Mouse (Mus musculus) myocyte (in vitro differentiated cells): ENCODE results near the gene Olfr455. TPM values are rescaled to one million over a fixed set of nuclear protein-coding genes. Genes with fewer than 3 reads are reported as not detected.

Experiments used
- H3K27me3 ChIP-seq: one replicate; pipeline ENCODE4 v1.6.1; 2011; ENCODE audit not compliant: control insufficient read depth, insufficient read depth, insufficient read length
- H3K36me3 ChIP-seq: one replicate; pipeline ENCODE4 v1.6.1; 2011; ENCODE audit not compliant: control insufficient read depth, insufficient read depth
- H3K4me2 ChIP-seq: one replicate; pipeline ENCODE4 v1.6.1; 2011; ENCODE audit warnings: low read depth, control low read depth
- H3K4me3 ChIP-seq: one replicate; pipeline ENCODE4 v1.5.1; 2011; ENCODE audit warnings: mild to moderate bottlenecking, control low read depth, moderate library complexity
- H3K79me2 ChIP-seq: one replicate; pipeline ENCODE4 v1.6.1; 2011; ENCODE audit not compliant: control insufficient read depth, insufficient read depth
- H3ac ChIP-seq: one replicate; pipeline ENCODE4 v1.6.1; 2011; ENCODE audit not compliant: control insufficient read depth, insufficient read length
- CEBPB ChIP-seq: IDR thresholded peaks from 2 replicates; pipeline ENCODE4 v1.6.1; 2011; ENCODE audit warnings: mild to moderate bottlenecking, moderate library complexity; ENCODE audit not compliant: poor library complexity, insufficient read depth, severe bottlenecking
- E2F4 ChIP-seq: IDR thresholded peaks from one replicate; pipeline ENCODE4 v1.6.1; 2011; ENCODE audit warnings: mild to moderate bottlenecking, control low read depth, moderate library complexity; ENCODE audit not compliant: insufficient read depth
- MAX ChIP-seq: IDR thresholded peaks from one replicate; pipeline ENCODE4 v1.6.1; 2011; ENCODE audit warnings: low read depth, mild to moderate bottlenecking, control low read depth
- MYOD1 ChIP-seq, 3 experiments: IDR thresholded peaks; one replicate each; pipeline ENCODE4 v1.6.1; 2011; ENCODE audit warnings: control low read depth in 2 of 3, low read depth in 2 of 3, mild to moderate bottlenecking in 2 of 3, moderate library complexity in 1 of 3; ENCODE audit not compliant: insufficient read length in 2 of 3, control insufficient read depth in 1 of 3
- MYOG ChIP-seq, 3 experiments: IDR thresholded peaks; one replicate each; pipeline ENCODE4 v1.6.1; 2011; ENCODE audit warnings: control low read depth in 2 of 3, low read depth in 2 of 3, mild to moderate bottlenecking in 2 of 3; ENCODE audit not compliant: insufficient read length in 2 of 3, control insufficient read depth in 1 of 3, insufficient read depth in 1 of 3
- POLR2A ChIP-seq: IDR thresholded peaks from one replicate; pipeline ENCODE4 v1.6.1; 2011; ENCODE audit warnings: low read depth, mild to moderate bottlenecking, control low read depth, moderate library complexity; ENCODE audit not compliant: insufficient read length
- POLR2AphosphoS2 ChIP-seq: IDR thresholded peaks from one replicate; pipeline ENCODE4 v1.6.1; 2011; ENCODE audit warnings: low read depth, control low read depth; ENCODE audit not compliant: insufficient read length
- REST ChIP-seq: IDR thresholded peaks from one replicate; pipeline ENCODE4 v1.6.1; 2011; ENCODE audit warnings: mild to moderate bottlenecking, control low read depth, moderate library complexity; ENCODE audit not compliant: insufficient read depth, insufficient read length
- SRF ChIP-seq: IDR thresholded peaks from one replicate; pipeline ENCODE4 v1.6.1; 2011; ENCODE audit warnings: low read depth; ENCODE audit not compliant: control insufficient read depth, insufficient read length
- TCF12 ChIP-seq: IDR thresholded peaks from one replicate; pipeline ENCODE4 v1.6.1; 2011; ENCODE audit warnings: mild to moderate bottlenecking, control low read depth; ENCODE audit not compliant: poor library complexity, insufficient read depth, severe bottlenecking
- TCF3 ChIP-seq: IDR thresholded peaks from one replicate; pipeline ENCODE4 v1.6.1; 2011; ENCODE audit warnings: low read depth, control low read depth; ENCODE audit not compliant: insufficient read length
- USF1 ChIP-seq: IDR thresholded peaks from one replicate; pipeline ENCODE4 v1.6.1; 2011; ENCODE audit warnings: low read depth, mild to moderate bottlenecking, control low read depth, moderate library complexity
- polyA plus RNA-seq: library from polyadenylated mRNA; unstranded; fragments of >200 nt; fragmentation: generic; extraction: Trizol; gene quantifications from one replicate; pipeline ENCODE4 v1.2.1, GENCODE M21; 2012; ENCODE audit warnings: missing spikeins

The Olfr455 gene
- polyA plus RNA-seq, 1 experiment = not detected

DNA sequence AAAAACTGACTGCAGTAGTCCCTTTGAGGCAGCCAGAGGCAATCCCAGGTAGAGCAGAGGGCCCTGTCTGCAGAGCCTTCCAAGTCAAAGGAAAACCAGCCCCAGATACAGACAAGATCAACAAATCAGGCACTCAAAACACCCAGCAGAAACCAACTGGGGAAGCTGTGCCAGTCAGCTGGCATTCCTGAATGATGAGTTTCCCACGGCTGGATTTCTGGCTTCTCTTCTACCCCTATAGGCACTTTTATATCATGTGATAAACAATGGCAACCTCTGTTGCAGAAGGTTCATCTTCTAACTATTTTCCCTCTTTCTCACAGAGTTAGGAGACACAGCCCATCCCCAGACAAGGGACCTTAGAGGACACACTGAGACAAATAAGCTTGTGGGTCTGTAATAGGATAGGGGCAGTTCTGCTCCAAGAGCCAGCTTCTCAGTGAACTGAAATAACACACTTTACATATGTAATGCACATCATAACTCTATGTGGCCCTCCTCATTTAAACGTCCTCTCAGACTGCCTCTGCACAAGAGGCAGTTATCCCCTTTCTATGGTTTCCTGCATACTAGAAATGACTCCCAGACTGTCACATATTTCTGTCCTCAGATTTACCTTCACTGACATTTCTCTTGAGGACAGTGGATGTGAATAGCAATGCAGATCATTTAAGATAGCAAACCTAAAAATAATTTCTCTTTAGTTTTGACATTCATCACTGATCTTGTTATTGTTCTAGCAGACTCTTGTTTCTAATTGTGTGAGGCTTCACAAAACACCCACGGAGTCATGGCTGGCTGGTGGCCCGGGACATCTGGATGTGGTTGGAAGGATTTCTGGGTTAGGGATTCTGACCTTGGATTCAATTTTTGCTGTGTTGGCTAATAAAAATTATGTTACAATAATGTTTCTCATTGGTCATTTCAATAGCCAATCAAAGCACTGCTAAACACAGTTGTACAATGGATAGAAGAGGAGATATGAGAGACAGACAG lies 5.1 kb downstream of the Olfr455 start:
- TF ChIP-seq REST (no peak), MYOD1 (IDR thresholded peaks at IDR 0.05; ENCODE audit: control insufficient read depth in 1 of 3, insufficient read length in 2 of 3, low read depth in 2 of 3) (peak in 2 of 3 experiments; percentile 11 to 40), MYOG (IDR thresholded peaks at IDR 0.05; ENCODE audit: control insufficient read depth in 1 of 3, insufficient read depth in 1 of 3, insufficient read length in 2 of 3, low read depth in 2 of 3) (peak in 1 of 3 experiments; percentile 3), TCF12 (peak; percentile 26), USF1 (peak; percentile 26)
- H3K4me3 ChIP-seq = no peak overlapping the region
- H3K4me2 ChIP-seq = peak overlapping the region; percentile 65
- H3K79me2 ChIP-seq = no peaks in the 10 kb centered on the region
- H3K36me3 ChIP-seq = no peaks in the 10 kb centered on the region
- H3ac ChIP-seq = no peak overlapping the region
- H3K27me3 ChIP-seq = no peaks in the 10 kb centered on the region

DNA sequence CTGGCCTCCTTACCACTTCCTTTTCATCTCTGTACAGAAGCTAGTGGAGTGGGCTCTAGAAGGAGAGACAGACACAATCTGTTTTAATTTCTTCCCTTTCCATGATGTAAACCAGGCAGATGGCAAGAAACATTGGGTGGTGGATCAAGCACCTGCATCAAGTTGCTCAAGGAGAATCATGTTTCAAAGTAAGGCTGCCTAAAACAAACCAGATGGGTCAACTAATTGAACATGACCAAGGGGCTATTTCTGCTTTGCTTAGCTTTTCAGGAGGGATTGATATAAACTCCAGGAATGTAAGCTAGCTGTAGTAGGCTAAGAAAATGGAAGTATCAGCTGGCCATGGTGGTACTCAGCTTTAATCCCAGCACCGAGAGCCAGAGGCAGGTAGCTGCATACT lies 6.7 kb downstream of the Olfr455 start:
- Histone ChIP-seq H3K4me3 (no peak overlapping the region), H3K79me2 (no peaks in the 10 kb centered on the region), H3K27me3 (no peaks in the 10 kb centered on the region), H3K36me3 (no peaks in the 10 kb centered on the region), H3ac (no peak overlapping the region), H3K4me2 (no peak overlapping the region)
- TF ChIP-seq POLR2A (no peak), SRF (no peak), CEBPB (no peak), TCF12 (no peak), TCF3 (no peak), REST (no peak), USF1 (no peak), MYOG (IDR thresholded peaks at IDR 0.05; ENCODE audit: control insufficient read depth in 1 of 3, insufficient read depth in 1 of 3, insufficient read length in 2 of 3, low read depth in 2 of 3) (no peak), MAX (no peak), E2F4 (no peak), POLR2AphosphoS2 (no peak), MYOD1 (IDR thresholded peaks at IDR 0.05; ENCODE audit: control insufficient read depth in 1 of 3, insufficient read length in 2 of 3, low read depth in 2 of 3) (no peak)

DNA sequence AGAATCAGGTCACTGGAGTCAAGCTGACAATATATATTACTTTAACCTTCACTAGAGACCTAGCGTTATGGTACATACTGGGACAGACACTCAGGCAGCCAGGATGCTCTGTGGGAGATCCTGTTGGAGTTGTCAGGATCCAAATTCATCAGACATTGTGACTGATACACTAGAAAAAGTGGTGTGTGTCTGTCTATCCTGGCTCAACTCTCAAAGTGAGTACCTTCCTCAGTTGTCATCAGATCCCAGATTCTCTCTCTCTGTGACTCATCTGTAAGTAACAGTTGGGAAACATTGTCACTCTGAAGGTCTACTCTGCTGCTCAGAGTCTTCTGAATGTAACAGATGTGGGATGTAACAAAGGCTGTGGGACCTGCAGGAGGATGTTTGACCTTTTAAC lies 7.7 kb downstream of the Olfr455 start:
- Histone ChIP-seq H3K36me3 (no peaks in the 10 kb centered on the region), H3ac (no peak overlapping the region), H3K27me3 (no peaks in the 10 kb centered on the region), H3K79me2 (no peaks in the 10 kb centered on the region), H3K4me3 (no peak overlapping the region), H3K4me2 (no peak overlapping the region)
- TF ChIP-seq E2F4 = no peak
- no peak for TF ChIP-seq MYOD1 (IDR thresholded peaks at IDR 0.05; ENCODE audit: control insufficient read depth in 1 of 3, insufficient read length in 2 of 3, low read depth in 2 of 3)
- TF ChIP-seq REST = no peak
- TF ChIP-seq TCF12 = no peak
- no peak for TF ChIP-seq USF1
- no peak for TF ChIP-seq TCF3

DNA sequence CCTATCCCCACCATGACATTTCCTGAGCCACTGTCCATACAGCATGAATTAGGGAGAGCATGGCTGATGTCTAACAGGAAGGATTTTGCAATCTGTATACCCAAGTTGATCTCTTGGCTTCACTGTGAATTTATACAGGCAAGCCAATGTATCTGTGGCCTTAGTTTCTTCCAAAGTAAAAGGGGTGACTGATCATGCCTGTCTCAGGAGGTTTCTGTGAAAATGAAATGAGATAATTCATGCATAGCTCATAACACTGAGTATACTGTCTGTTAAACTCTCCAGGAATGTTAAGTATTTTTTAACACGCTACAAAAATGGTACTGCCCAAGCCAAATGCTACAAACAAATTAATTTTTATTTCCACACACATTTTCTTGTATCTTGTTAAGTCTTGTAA lies 33.9 kb downstream of the Olfr455 start:
- H3K36me3 ChIP-seq = no peaks in the 10 kb centered on the region
- no peak overlapping the region for H3ac ChIP-seq
- no peak overlapping the region for H3K4me2 ChIP-seq
- no peaks in the 10 kb centered on the region for H3K27me3 ChIP-seq
- H3K79me2 ChIP-seq = no peaks in the 10 kb centered on the region
- TF ChIP-seq SRF = no peak
- no peak for TF ChIP-seq MAX
- TF ChIP-seq REST = no peak
- no peak for TF ChIP-seq TCF12
- no peak for TF ChIP-seq POLR2AphosphoS2
- no peak overlapping the region for H3K4me3 ChIP-seq

DNA sequence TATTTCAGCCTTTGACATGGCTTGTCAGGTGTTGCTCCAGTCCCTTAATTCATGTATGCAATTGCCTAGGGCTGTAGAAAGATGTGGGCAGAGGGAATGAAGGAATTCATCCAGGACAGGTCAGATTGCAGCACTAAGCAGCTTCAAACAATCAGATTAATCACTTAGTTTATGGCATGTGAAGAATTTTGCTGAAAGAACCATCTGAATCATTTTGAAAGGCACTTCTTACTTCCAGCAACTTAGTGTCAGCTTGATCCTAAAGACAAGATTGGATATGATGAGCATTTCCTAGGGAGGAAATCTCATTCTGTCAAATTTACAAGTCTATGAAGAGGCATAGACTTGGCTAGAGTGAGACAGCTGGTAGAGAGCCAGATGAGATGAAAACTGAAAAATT lies 38.1 kb downstream of the Olfr455 start:
- no peaks in the 10 kb centered on the region for H3K79me2 ChIP-seq
- no peak overlapping the region for H3ac ChIP-seq
- TF ChIP-seq MAX (no peak), MYOD1 (IDR thresholded peaks at IDR 0.05; ENCODE audit: control insufficient read depth in 1 of 3, insufficient read length in 2 of 3, low read depth in 2 of 3) (no peak), USF1 (no peak), CEBPB (no peak), TCF3 (no peak), MYOG (IDR thresholded peaks at IDR 0.05; ENCODE audit: control insufficient read depth in 1 of 3, insufficient read depth in 1 of 3, insufficient read length in 2 of 3, low read depth in 2 of 3) (no peak), TCF12 (no peak), POLR2A (no peak), E2F4 (no peak), REST (no peak), SRF (no peak), POLR2AphosphoS2 (no peak)
- no peaks in the 10 kb centered on the region for H3K27me3 ChIP-seq
- no peak overlapping the region for H3K4me2 ChIP-seq
- no peaks in the 10 kb centered on the region for H3K36me3 ChIP-seq
- H3K4me3 ChIP-seq = no peak overlapping the region
